Mouse (Mus musculus) midbrain, embryonic 13.5 days (tissue): ENCODE data around the gene Mras. TPM values are rescaled to one million over a fixed set of nuclear protein-coding genes. Genes with fewer than 3 reads are reported as not detected.

Source experiments
- ATAC-seq: fragments of 200-750 bp; cut with Nextera tagmentation; 2 replicates; pipeline ENCODE4 v1.8.0; 2017; ENCODE audit warnings: mild to moderate bottlenecking, moderate TSS enrichment, moderate library complexity
- H3K27ac ChIP-seq: fragments of 300-500 bp; sonication (generic); 2 replicates; pipeline ENCODE4 v1.5.1; 2015; ENCODE audit warnings: inconsistent platforms, mild to moderate bottlenecking, moderate library complexity
- H3K27me3 ChIP-seq: fragments of 300-500 bp; sonication (generic); 2 replicates; pipeline ENCODE4 v1.6.1; 2015; ENCODE audit warnings: mild to moderate bottlenecking, inconsistent platforms
- H3K36me3 ChIP-seq: fragments of 300-500 bp; sonication (generic); 2 replicates; pipeline ENCODE4 v1.6.1; 2015; ENCODE audit warnings: mild to moderate bottlenecking, inconsistent platforms
- H3K4me1 ChIP-seq: fragments of 300-500 bp; sonication (generic); replicated peaks from 2 replicates; pipeline ENCODE4 v1.6.1; 2015; ENCODE audit warnings: inconsistent platforms
- H3K4me2 ChIP-seq: fragments of 300-500 bp; sonication (generic); replicated peaks from 2 replicates; pipeline ENCODE4 v1.6.1; 2015; ENCODE audit warnings: moderate library complexity, mild to moderate bottlenecking, inconsistent platforms
- H3K4me3 ChIP-seq: fragments of 300-500 bp; sonication (generic); replicated peaks from 2 replicates; pipeline ENCODE4 v1.5.1; 2015; ENCODE audit warnings: mild to moderate bottlenecking, inconsistent platforms
- H3K9ac ChIP-seq: fragments of 300-500 bp; sonication (generic); replicated peaks from 2 replicates; pipeline ENCODE4 v1.6.1; 2015; ENCODE audit warnings: mild to moderate bottlenecking, inconsistent platforms
- H3K9me3 ChIP-seq: fragments of 300-500 bp; sonication (generic); 2 replicates; pipeline ENCODE4 v1.6.1; 2016; ENCODE audit warnings: mild to moderate bottlenecking, inconsistent platforms
- WGBS: fragments of 180-500 bp; shearing (Covaris S2); methylation state at CpG from one replicate; pipeline ENCODE4 v1.1.7; 2015; 5-methylcytosine and 5-hydroxymethylcytosine counted together
- polyA plus RNA-seq: library from polyadenylated mRNA; unstranded; fragments of >200 nt; fragmentation: Nextera tagmentation; extraction: Ambion mirVana; gene quantifications from 2 replicates; pipeline ENCODE4 v1.2.1, GENCODE M21; 2015

Gene Mras
- polyA plus RNA-seq, 1 experiment from 2014 or later: 43.8 TPM

DNA sequence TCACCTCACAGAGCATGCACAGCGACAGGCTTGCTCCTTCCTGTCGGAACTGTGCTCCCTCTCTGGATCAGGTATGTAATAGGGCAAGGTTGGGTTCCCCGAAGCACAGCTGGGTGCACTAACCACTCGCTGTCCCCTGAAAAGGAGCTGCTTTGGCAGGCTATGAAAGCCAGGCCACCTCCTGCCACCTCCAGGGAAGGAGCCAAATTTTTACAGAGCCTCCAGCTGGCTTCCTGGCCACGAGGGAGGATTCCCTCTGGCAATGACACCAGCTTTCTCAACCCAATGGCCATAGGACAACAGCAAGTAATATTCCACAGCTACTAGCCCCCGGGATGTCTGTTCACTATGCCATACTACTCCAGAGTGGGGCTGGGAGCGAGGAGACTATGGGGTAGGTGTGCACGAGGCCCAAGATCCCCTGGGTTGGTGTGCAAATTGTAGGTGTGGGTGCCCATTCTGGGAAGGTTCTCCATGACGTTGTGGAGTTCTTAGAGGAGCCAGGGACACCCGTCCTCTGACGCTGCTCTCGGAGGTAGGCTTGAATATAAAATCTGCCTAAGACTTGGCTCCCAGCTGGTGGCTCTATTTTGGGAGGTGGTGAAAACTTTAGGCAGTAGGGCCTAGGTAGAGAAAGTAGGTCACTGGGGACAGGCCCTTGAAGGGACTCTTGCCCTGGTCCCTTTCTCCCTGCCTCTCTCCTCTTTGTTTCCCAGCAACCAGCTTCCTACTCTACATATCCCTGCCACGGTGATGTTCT lies 39.9 kb downstream of the Mras start:
- no peaks in the 10 kb centered on the region for H3K27me3 ChIP-seq
- H3K9me3 ChIP-seq: no peaks in the 10 kb centered on the region
- H3K4me1 ChIP-seq: no peaks in the 10 kb centered on the region
- no peak overlapping the region for H3K4me3 ChIP-seq
- 83% methylated on average over 13 of the region's 13 CpGs for WGBS
- peaks cover 23% of the 10 kb centered on the region for H3K36me3 ChIP-seq
- ATAC-seq: no peak
- H3K4me2 ChIP-seq: no peak overlapping the region
- H3K9ac ChIP-seq: no peak overlapping the region
- H3K27ac ChIP-seq: no peak overlapping the region

DNA sequence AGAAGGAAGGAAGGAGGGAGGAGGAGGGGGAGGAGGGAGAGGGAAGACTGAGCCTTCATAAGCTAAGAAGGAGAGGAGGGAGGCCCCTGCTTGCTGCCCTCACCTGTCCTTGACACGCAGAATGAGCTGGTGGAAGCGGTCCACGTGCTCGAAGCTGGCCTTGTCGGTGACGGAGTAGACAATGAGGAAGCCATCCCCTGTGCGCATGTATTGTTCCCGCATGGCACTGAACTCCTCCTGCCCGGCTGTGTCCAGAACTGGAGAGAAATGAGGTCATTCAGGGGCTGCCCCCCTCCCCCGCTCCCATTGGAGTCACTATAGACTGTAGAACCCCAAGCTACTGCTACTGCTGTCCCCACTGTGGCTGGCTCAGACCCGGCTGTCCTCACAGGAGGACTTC lies 42.8 kb downstream of the Mras start:
- ATAC-seq: no peak
- H3K4me2 ChIP-seq: no peak overlapping the region
- WGBS: 78% methylated on average over 11 of the region's 11 CpGs
- no peaks in the 10 kb centered on the region for H3K9me3 ChIP-seq
- no peak overlapping the region for H3K27ac ChIP-seq
- H3K4me3 ChIP-seq: no peak overlapping the region
- H3K9ac ChIP-seq: no peak overlapping the region
- H3K27me3 ChIP-seq: no peaks in the 10 kb centered on the region
- H3K36me3 ChIP-seq: peaks cover 41% of the 10 kb centered on the region
- no peaks in the 10 kb centered on the region for H3K4me1 ChIP-seq

DNA sequence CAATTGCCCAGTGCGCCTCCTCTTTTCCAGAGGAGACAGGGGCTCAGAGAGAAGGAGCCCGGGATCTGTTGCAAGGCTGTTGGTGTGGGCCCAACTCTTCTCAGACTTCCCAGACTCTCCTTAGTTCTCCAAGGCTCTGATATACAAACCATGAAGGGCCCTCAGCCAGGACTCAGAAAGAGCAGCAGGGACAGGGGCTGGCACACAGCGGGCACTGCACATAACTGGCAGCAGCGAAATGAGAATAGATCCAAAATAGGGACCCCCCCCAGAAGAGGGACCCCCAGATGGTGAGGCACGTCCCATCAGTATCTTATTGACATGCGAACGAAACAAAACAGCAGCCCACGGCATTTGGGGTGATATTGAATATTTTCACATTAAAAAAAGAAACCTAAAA lies 44.0 kb downstream of the Mras start:
- ATAC-seq: no peak
- Histone ChIP-seq H3K9ac (no peak overlapping the region), H3K4me3 (no peak overlapping the region), H3K27ac (no peak overlapping the region), H3K27me3 (no peaks in the 10 kb centered on the region), H3K4me1 (no peaks in the 10 kb centered on the region), H3K36me3 (peaks cover 49% of the 10 kb centered on the region), H3K4me2 (no peak overlapping the region), H3K9me3 (no peaks in the 10 kb centered on the region)
- WGBS: 96% methylated on average over 8 of the region's 8 CpGs

DNA sequence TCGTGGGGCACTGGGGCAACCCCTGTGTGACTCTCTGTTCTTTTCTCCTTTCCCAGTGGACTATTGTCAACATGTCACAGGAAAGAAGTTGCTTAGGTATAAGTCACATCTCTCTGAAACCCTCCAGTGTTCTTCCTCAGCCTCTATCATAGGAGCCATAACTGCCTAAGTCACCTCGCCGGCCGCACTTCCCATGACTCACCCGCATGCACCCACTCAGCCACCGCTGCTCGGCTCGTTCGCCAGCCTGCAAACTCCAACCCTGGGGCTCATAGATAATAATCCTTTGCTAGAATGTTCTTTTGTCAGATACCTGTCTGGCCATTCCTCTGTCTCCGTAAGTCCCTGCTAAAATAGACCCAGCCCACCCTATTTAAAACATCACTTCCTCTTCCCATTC lies 45.6 kb downstream of the Mras start:
- H3K9me3 ChIP-seq: no peaks in the 10 kb centered on the region
- WGBS: 97% methylated on average over 10 of the region's 10 CpGs
- peaks cover 65% of the 10 kb centered on the region for H3K36me3 ChIP-seq
- ATAC-seq: no peak
- H3K4me3 ChIP-seq: no peak overlapping the region
- no peak overlapping the region for H3K9ac ChIP-seq
- no peak overlapping the region for H3K4me2 ChIP-seq
- no peaks in the 10 kb centered on the region for H3K27me3 ChIP-seq
- no peak overlapping the region for H3K27ac ChIP-seq
- H3K4me1 ChIP-seq: no peaks in the 10 kb centered on the region

DNA sequence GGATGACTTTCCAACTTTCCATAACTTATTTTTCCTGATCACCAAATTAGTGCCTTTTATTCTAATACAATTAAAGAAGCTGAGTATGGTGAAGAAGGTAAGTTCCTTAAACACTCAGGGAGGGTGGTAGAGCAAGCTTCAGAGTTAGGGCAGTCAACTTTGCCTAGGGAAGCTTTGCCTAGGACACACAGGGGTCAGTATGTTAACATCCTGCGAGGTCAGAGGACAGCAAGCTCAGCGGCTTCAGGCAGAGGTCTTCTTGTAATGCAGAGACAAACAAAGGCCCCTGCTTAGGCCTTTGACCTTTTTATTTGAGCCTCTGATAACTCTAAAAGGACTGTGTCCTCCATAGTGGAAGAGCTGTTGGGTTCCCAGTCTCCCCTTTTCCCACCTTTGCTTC lies 46.5 kb downstream of the Mras start:
- WGBS: 30% methylated on average over 2 of the region's 2 CpGs
- no peaks in the 10 kb centered on the region for H3K9me3 ChIP-seq
- ATAC-seq: no peak
- H3K4me3 ChIP-seq: no peak overlapping the region
- H3K27ac ChIP-seq: no peak overlapping the region
- peaks cover 73% of the 10 kb centered on the region for H3K36me3 ChIP-seq
- H3K27me3 ChIP-seq: no peaks in the 10 kb centered on the region
- H3K9ac ChIP-seq: no peak overlapping the region
- no peaks in the 10 kb centered on the region for H3K4me1 ChIP-seq
- no peak overlapping the region for H3K4me2 ChIP-seq

DNA sequence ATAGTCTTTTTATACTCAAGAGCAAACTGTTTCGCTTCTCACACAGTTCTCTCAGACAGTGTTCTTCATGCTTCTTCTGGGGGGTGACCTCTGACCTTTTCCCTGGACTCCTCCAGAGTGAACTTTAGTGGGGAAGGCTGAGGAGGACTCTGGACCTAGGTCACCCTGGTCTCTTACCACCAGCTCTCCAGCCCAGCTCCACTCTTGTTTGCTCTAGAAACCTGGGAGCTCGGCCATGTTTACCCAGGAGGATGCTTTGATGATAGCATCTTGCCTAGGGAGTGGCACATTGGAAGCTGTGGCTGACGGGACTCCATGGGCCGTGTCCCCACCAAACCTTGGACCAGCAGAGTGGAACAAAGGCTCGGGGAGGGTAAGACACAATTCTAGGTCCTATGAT lies 47.0 kb downstream of the Mras start:
- no peak for ATAC-seq
- peaks cover 74% of the 10 kb centered on the region for H3K36me3 ChIP-seq
- H3K27ac ChIP-seq: no peak overlapping the region
- H3K27me3 ChIP-seq: no peaks in the 10 kb centered on the region
- no peak overlapping the region for H3K4me3 ChIP-seq
- no peaks in the 10 kb centered on the region for H3K9me3 ChIP-seq
- no peak overlapping the region for H3K4me2 ChIP-seq
- 81% methylated on average over 5 of the region's 5 CpGs for WGBS
- no peak overlapping the region for H3K9ac ChIP-seq
- H3K4me1 ChIP-seq: no peaks in the 10 kb centered on the region

DNA sequence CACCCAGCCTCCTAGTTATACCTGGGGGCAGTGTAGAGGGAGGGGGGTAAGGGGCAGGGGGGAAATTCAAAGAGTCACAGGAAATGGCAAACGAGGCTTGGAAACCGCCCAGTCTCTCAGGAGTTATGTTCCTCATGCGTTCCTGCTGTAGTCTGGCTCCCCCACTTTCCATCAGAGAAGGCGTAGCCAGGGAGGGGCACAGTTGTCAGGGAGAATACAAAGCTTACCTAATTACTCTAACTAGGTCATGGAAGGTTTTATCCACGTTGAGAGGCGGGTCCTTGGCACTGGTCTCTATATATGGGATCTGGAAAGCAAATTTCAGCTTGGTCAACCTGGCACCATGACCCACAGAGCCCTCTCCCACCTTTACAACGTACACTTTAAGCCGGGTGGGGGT lies 47.7 kb downstream of the Mras start:
- Histone ChIP-seq H3K36me3 (peaks cover 74% of the 10 kb centered on the region), H3K9me3 (no peaks in the 10 kb centered on the region), H3K9ac (no peak overlapping the region), H3K27me3 (no peaks in the 10 kb centered on the region), H3K27ac (no peak overlapping the region), H3K4me1 (no peaks in the 10 kb centered on the region), H3K4me3 (no peak overlapping the region), H3K4me2 (no peak overlapping the region)
- no peak for ATAC-seq
- whole genome bisulfite sequencing: 88% methylated on average over 8 of the region's 8 CpGs

DNA sequence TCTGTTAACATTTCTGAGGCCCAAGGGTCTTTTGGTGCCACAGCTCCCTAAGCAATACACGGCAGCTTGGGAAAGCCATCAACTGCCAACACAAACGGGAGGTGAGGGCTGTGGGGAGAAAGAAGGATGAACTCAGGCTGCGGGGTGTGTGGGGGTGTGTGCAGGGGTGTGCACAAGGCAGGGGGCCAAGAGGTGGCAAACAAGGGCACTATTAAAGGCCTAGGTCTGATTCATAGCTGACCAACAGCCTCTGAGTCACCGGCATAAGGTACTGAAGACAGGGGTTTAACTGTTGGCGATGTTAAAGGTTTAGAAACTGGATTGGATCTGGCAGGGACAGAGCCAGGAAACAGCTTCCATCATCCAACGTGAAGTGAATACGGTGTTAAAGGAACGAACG lies 48.3 kb downstream of the Mras start:
- Histone ChIP-seq H3K9me3 (no peaks in the 10 kb centered on the region), H3K27me3 (no peaks in the 10 kb centered on the region), H3K4me3 (no peak overlapping the region), H3K36me3 (peaks cover 74% of the 10 kb centered on the region), H3K4me2 (no peak overlapping the region), H3K9ac (no peak overlapping the region), H3K4me1 (no peaks in the 10 kb centered on the region), H3K27ac (no peak overlapping the region)
- ATAC-seq: no peak
- 89% methylated on average over 9 of the region's 9 CpGs for whole genome bisulfite sequencing

DNA sequence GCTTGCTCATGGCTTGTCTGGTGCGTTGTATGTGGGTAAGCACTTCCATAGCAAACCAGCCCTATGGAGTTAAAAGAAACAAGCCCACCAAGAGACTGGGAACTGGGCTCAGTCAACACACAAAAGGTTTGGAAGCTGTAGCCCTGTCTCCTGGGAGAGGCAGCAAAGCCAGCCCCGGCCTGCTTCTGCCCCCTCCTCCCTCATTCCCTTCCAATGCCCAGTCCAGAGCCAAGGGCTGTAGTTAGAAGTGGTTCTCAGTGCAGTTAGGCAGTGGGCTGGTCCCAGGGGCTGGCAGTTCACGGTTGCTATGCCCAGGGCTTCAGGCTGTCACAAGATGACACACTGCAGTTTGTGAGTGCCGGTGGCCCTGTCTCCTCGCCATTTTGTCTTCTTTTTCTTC lies 49.1 kb downstream of the Mras start:
- H3K9ac ChIP-seq: no peak overlapping the region
- WGBS: 70% methylated on average over 5 of the region's 5 CpGs
- H3K4me1 ChIP-seq: no peaks in the 10 kb centered on the region
- H3K27ac ChIP-seq: no peak overlapping the region
- no peak overlapping the region for H3K4me3 ChIP-seq
- H3K36me3 ChIP-seq: peaks cover 72% of the 10 kb centered on the region
- no peaks in the 10 kb centered on the region for H3K27me3 ChIP-seq
- ATAC-seq: no peak
- no peaks in the 10 kb centered on the region for H3K9me3 ChIP-seq
- no peak overlapping the region for H3K4me2 ChIP-seq

DNA sequence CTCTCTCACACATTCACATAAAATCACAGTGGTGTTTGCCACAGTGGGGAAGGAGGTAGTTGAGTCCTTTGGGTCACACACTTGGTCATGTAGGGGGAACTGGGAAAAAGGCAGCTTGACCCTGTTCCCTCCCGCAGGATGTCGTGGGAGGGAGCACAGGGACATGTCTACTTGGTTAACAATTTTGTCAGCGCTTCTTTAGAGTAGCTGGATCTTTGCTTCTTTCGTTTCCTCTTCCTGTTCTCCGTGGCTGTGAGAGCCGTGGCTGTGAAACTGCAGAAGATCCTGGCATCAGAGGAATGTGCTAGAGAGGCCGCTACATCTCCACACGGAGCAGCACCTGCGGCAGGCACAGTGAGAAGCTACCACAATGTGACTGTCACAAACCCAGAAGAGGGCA lies 54.6 kb downstream of the Mras start:
- no peak overlapping the region for H3K4me3 ChIP-seq
- H3K4me1 ChIP-seq: no peaks in the 10 kb centered on the region
- no peaks in the 10 kb centered on the region for H3K27me3 ChIP-seq
- H3K9me3 ChIP-seq: no peaks in the 10 kb centered on the region
- no peak for ATAC-seq
- no peak overlapping the region for H3K9ac ChIP-seq
- H3K4me2 ChIP-seq: no peak overlapping the region
- no peak overlapping the region for H3K27ac ChIP-seq
- WGBS: 86% methylated on average over 9 of the region's 9 CpGs
- peaks cover 19% of the 10 kb centered on the region for H3K36me3 ChIP-seq

DNA sequence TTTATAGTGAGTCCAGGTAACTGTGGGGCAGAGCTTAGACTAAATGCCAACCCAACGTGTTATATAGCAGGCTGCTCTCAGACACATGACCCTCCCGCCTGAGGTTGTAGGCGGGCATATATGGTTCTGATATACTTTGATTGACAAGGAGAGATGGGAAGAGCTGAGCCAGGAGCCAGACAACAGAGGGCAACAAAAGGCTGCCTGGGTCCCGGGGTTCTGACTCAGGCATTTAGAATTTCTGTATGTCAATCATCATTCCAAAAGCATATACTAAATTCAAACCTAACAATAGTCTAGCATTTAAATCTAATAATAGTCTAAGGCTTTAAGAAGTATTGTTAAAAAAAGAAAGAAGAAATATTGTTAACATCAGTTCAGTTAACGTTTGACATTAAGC lies 58.0 kb downstream of the Mras start:
- no peaks in the 10 kb centered on the region for H3K9me3 ChIP-seq
- H3K4me1 ChIP-seq: no peaks in the 10 kb centered on the region
- no peak overlapping the region for H3K27ac ChIP-seq
- no peak overlapping the region for H3K9ac ChIP-seq
- WGBS: 72% methylated on average over 5 of the region's 5 CpGs
- H3K4me3 ChIP-seq: no peak overlapping the region
- no peaks in the 10 kb centered on the region for H3K36me3 ChIP-seq
- no peaks in the 10 kb centered on the region for H3K27me3 ChIP-seq
- ATAC-seq: no peak
- H3K4me2 ChIP-seq: no peak overlapping the region

DNA sequence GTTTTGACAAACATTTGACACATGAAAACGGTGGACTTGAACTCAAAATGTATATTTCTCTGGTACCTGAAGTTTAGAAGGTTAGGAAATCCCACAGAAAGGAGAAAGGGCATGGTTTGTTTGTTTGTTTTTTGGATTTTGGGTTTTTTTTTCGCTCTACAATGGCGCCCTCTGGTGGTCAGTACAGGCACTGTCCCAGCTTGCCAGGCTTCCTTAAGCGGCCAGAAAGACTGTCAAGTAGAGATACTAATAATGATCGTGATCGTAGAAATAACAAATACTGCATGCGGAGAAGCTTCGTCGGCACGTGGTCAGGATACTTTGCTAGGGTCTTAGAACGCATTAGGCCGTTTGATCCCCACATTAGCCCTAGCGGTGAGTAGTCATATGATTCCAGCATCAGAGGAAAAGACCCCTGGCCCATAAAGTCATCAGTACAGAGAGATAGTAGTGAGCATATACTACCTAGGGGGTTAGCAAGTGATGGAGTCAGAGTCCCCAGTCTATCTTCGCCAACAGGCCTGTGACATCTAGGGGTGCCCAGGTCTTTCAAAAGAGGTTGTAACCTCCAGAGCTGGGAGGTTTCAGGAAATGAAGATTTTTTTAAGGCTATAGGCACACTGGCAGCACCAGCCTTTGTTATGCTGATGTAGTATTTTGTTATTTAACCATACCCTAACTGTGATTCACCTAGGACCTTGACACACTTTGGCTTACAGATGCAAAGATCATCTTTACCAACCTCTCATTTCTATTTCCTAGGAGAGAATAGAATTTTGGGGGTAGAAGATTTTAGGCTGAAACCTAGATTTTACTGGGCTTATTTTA lies 60.4 kb downstream of the Mras start:
- H3K9me3 ChIP-seq: no peaks in the 10 kb centered on the region
- no peaks in the 10 kb centered on the region for H3K27me3 ChIP-seq
- H3K36me3 ChIP-seq: no peaks in the 10 kb centered on the region
- H3K9ac ChIP-seq: no peak overlapping the region
- no peak overlapping the region for H3K4me3 ChIP-seq
- H3K4me2 ChIP-seq: peak overlapping the region; percentile 29
- 0 out of 2 replicates have a peak, but pooled peaks have one; percentile 40 for ATAC-seq
- WGBS: 8% methylated on average over 14 of the region's 14 CpGs
- H3K4me1 ChIP-seq: no peaks in the 10 kb centered on the region
- no peak overlapping the region for H3K27ac ChIP-seq
